Mouse (Mus musculus) right cerebral cortex, postnatal 4 days (tissue): ENCODE results near the gene Rtl10.
A peak's percentile ranks its signal among the peaks of the same experiment; 100 is the strongest.
"Not testable (repeated sequence)": the region's sequence is repeated elsewhere in the genome, so short reads cannot be mapped to it uniquely, and the experiment has no call there.

ENCODE experiments used
- DNase-seq: peaks from one replicate; pipeline ENCODE4 v3.0.0-alpha.2; 2022

The Rtl10 gene

GRCm38 (mm10) chr16:18484386-18484785, 14.3 kb upstream of the Rtl10 start:
- no peak for DNase-seq

- DNase-seq = no peak
Observed at GRCm38 (mm10) chr16:18484794-18485435, 13.8 kb upstream of the Rtl10 start.

- no peak for DNase-seq
Observed at GRCm38 (mm10) chr16:18486126-18486525, 12.6 kb upstream of the Rtl10 start.

- no peak for DNase-seq
Observed at GRCm38 (mm10) chr16:18490281-18490680, 8.4 kb upstream of the Rtl10 start.

GRCm38 (mm10) chr16:18490894-18491293, 7.8 kb upstream of the Rtl10 start:
- no peak for DNase-seq

GRCm38 (mm10) chr16:18497865-18498515, 711 bp upstream of the Rtl10 start:
- DNase-seq = peak; percentile 12

- DNase-seq = no peak
Observed at GRCm38 (mm10) chr16:18498996-18499395, 295 bp downstream of the Rtl10 start.

GRCm38 (mm10) chr16:18501531-18501930, 2.8 kb downstream of the Rtl10 start:
- no peak for DNase-seq

- no peak for DNase-seq
Observed at GRCm38 (mm10) chr16:18503566-18504342, 5.1 kb downstream of the Rtl10 start.

- DNase-seq = no peak
Observed at GRCm38 (mm10) chr16:18506524-18507199, 8.0 kb downstream of the Rtl10 start.

GRCm38 (mm10) chr16:18507200-18507549, 8.5 kb downstream of the Rtl10 start:
- DNase-seq = no peak

GRCm38 (mm10) chr16:18511741-18512140, 13.0 kb downstream of the Rtl10 start:
- DNase-seq = no peak

GRCm38 (mm10) chr16:18513508-18513907, 14.8 kb downstream of the Rtl10 start:
- no peak for DNase-seq

GRCm38 (mm10) chr16:18518091-18518490, 19.4 kb downstream of the Rtl10 start:
- DNase-seq = peak; percentile 24

GRCm38 (mm10) chr16:18523563-18524245, 25.0 kb downstream of the Rtl10 start:
- no peak for DNase-seq

- no peak for DNase-seq
Observed at GRCm38 (mm10) chr16:18528656-18529055, 30.0 kb downstream of the Rtl10 start.

GRCm38 (mm10) chr16:18533061-18533460, 34.4 kb downstream of the Rtl10 start:
- DNase-seq = not testable (repeated sequence)

- DNase-seq = no peak
Observed at GRCm38 (mm10) chr16:18537407-18537990, 38.8 kb downstream of the Rtl10 start.

- no peak for DNase-seq
Observed at GRCm38 (mm10) chr16:18539281-18539680, 40.6 kb downstream of the Rtl10 start.

- DNase-seq = peak; percentile 39
Observed at GRCm38 (mm10) chr16:18543151-18543829, 44.6 kb downstream of the Rtl10 start.

GRCm38 (mm10) chr16:18547891-18548290, 49.2 kb downstream of the Rtl10 start:
- no peak for DNase-seq
